Mouse (Mus musculus) Muller cell, postnatal 12 days (primary cell): ENCODE measurements around the gene Hnrnpl.

Experiments
- DNase-seq: peaks from one replicate; pipeline ENCODE4 v3.0.0-alpha.2; 2015; ENCODE audit errors: inconsistent ontology term

Hnrnpl gene

GRCm38 (mm10) chr7:28808221-28808941, at the start of gene Hnrnpl:
TSS of gene Hnrnpl (plus strand) at chr7:28808541.
- DNase-seq, result peak; percentile 91

GRCm38 (mm10) chr7:28758623-28759022, 49.7 kb upstream of the Hnrnpl start:
- DNase-seq, result no peak

- no peak for DNase-seq
These were observed 46.4 kb upstream of the Hnrnpl start for GRCm38 (mm10) chr7:28761907-28762306.

- DNase-seq, result no peak
These were observed 43.1 kb upstream of the Hnrnpl start for GRCm38 (mm10) chr7:28765211-28765610.

- DNase-seq, result peak; percentile 98
These were observed 42.0 kb upstream of the Hnrnpl start, which contains the start of gene Sirt2 for GRCm38 (mm10) chr7:28766173-28766879. TSS of gene Sirt2 (plus strand) at chr7:28766735.

- DNase-seq, result peak; percentile 30
These were observed 41.4 kb upstream of the Hnrnpl start for GRCm38 (mm10) chr7:28766910-28767309.

GRCm38 (mm10) chr7:28767462-28767965, 40.8 kb upstream of the Hnrnpl start, which contains the start of gene Nfkbib:
TSS of gene Nfkbib (minus strand) at chr7:28767512.
- no peak for DNase-seq

GRCm38 (mm10) chr7:28769414-28769958, 38.9 kb upstream of the Hnrnpl start:
- no peak for DNase-seq

- no peak for DNase-seq
These were observed 38.0 kb upstream of the Hnrnpl start for GRCm38 (mm10) chr7:28770309-28770708.

- DNase-seq, result peak; percentile 22
These were observed 36.5 kb upstream of the Hnrnpl start for GRCm38 (mm10) chr7:28771867-28772266.

- DNase-seq, result no peak
These were observed 35.2 kb upstream of the Hnrnpl start for GRCm38 (mm10) chr7:28773163-28773562.

GRCm38 (mm10) chr7:28774164-28774563, 34.2 kb upstream of the Hnrnpl start:
- DNase-seq, result peak; percentile 21

GRCm38 (mm10) chr7:28775129-28775528, 33.2 kb upstream of the Hnrnpl start:
- no peak for DNase-seq

- no peak for DNase-seq
These were observed 29.5 kb upstream of the Hnrnpl start for GRCm38 (mm10) chr7:28778825-28779224.

GRCm38 (mm10) chr7:28780067-28780658, 28.2 kb upstream of the Hnrnpl start:
- DNase-seq, result peak; percentile 87

GRCm38 (mm10) chr7:28780857-28781256, 27.5 kb upstream of the Hnrnpl start:
- DNase-seq, result no peak

GRCm38 (mm10) chr7:28781261-28781663, 27.1 kb upstream of the Hnrnpl start:
- no peak for DNase-seq

GRCm38 (mm10) chr7:28785161-28785560, 23.2 kb upstream of the Hnrnpl start:
- DNase-seq, result no peak

- no peak for DNase-seq
These were observed 20.5 kb upstream of the Hnrnpl start for GRCm38 (mm10) chr7:28787884-28788283.

GRCm38 (mm10) chr7:28788307-28789195, 19.8 kb upstream of the Hnrnpl start, which contains the start of gene Rinl:
TSS of gene Rinl (plus strand) at chr7:28788969.
- no peak for DNase-seq

GRCm38 (mm10) chr7:28789235-28789634, 19.1 kb upstream of the Hnrnpl start:
- no peak for DNase-seq
